Mouse (Mus musculus): ENCODE data around the gene Tmem39b. TPM values are rescaled to one million over a fixed set of nuclear protein-coding genes. Genes with fewer than 3 reads are reported as not detected.
A peak's percentile ranks its signal among the peaks of the same experiment; 100 is the strongest.
"Not testable (repeated sequence)": the region's sequence is repeated elsewhere in the genome, so short reads cannot be mapped to it uniquely, and the experiment has no call there.

Tmem39b gene
- polyA plus RNA-seq, 1 experiment = 273 TPM

DNA sequence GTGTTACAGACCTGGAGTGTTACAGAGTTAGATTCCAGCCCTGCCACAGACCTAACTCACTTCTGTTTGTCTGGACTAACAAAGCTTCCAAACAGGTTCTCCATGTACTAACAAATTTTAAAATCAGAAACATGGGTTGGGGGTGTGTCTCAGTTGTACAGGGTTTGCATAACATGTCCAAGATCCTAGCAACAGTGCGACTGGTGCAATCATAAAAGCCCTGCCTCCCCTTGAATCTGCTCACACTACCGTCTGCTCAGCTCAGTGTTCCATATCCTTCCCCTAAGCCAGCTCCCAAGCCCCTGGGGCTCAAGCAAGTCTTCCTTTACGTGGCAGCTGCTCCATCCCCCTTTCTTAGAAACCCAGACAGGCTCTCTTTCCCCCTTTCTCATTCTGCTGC is 10.1 kb upstream of the Tmem39b start:
- Histone ChIP-seq H3K4me1 (ENCODE audit: control insufficient read depth, insufficient read depth, low read length) (0 out of 2 replicates have a peak, but pooled peaks cover 2% of the 10 kb centered on the region), H3K27ac (ENCODE audit: control insufficient read depth, insufficient read depth, low read depth, low read length) (no peak overlapping the region), H3K36me3 (ENCODE audit: control insufficient read depth, insufficient read depth, low read length) (peaks cover 2% of the 10 kb centered on the region), H3K27me3 (ENCODE audit: control insufficient read depth, insufficient read depth, low read length) (no peaks in the 10 kb centered on the region), H3K4me3 (ENCODE audit: control insufficient read depth, low read depth, low read length) (no peak overlapping the region)
- TF ChIP-seq CTCF (IDR thresholded peaks at IDR 0.05; ENCODE audit: control insufficient read depth, insufficient read depth, insufficient replicate concordance, low read depth, low read length) (no peak), POLR2A (IDR thresholded peaks at IDR 0.05; ENCODE audit: control insufficient read depth, low read depth, low read length) (no peak)

DNA sequence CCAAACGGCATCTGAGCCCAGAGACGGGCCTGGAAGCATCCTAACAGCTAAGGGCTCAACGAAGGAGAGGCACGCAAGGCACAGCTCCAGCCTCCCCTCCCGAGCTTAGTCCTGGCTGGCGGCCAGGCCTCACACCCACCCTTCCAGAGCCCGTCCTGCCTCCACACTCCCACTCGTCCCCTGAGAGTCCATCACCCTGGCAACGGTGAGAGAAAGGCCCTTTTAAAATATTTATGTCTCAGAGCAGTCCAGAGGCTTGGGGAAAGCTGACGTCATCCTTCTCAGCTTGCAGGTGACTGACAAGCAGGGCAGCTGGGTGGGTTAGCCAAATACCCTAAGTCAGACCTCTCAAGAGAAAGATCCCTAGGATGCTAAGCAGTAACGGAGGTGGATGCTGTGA is 5.8 kb upstream of the Tmem39b start:
- Histone ChIP-seq H3K36me3 (ENCODE audit: control insufficient read depth, insufficient read depth, low read length) (no peaks in the 10 kb centered on the region; the same call in 1 of the 2 replicates), H3K4me1 (ENCODE audit: control insufficient read depth, insufficient read depth, low read length) (0 out of 2 replicates have a peak, but pooled peaks cover 2% of the 10 kb centered on the region), H3K27ac (ENCODE audit: control insufficient read depth, insufficient read depth, low read depth, low read length) (no peak overlapping the region), H3K4me3 (ENCODE audit: control insufficient read depth, low read depth, low read length) (no peak overlapping the region), H3K27me3 (ENCODE audit: control insufficient read depth, insufficient read depth, low read length) (no peaks in the 10 kb centered on the region)
- no peak for TF ChIP-seq CTCF (IDR thresholded peaks at IDR 0.05; ENCODE audit: control insufficient read depth, insufficient read depth, insufficient replicate concordance, low read depth, low read length)
- no peak for TF ChIP-seq POLR2A (IDR thresholded peaks at IDR 0.05; ENCODE audit: control insufficient read depth, low read depth, low read length)

DNA sequence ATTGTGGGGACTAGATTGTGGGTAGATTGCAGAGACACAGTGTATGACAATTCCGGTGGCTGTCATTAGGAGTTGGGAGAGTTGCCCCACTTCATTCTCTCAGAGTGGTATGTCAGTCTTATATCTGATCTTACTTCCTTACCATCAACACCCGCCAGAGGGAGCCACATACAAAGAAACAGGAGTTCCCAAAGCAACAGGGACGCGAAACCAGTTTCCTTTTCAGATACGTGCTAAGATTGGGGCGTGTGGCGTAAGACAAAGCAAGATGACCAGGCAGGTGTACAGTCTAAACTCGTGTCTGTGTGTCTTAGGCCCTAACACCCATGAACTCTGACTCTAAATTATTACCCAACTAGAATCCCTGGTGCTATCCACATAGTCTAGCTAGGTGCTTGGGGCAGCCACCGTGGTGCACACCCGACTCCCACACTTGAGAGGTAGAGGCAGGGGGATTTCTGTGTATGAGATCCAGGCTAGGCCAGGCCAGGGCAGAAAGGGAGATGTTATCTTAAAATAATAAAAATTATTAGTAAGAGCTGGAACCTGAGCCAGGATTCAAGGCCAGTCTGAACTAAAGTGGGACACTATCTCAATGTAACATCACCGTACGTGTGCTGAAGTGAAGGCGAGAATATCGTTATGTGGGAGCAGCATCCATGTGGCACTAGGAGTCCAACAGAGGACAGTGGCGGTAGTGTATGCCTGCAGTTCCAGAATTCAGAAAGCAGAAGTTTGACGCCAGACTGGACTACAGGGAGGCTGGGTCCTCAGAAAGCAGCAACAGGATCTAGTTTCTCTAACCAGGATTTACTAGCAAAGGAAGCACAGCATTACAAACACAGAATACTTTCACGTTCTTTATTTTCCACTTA is 5.1 kb upstream of the Tmem39b start:
- H3K4me1 ChIP-seq (ENCODE audit: control insufficient read depth, insufficient read depth, low read length) = peaks cover 2% of the 10 kb centered on the region; the same call in 1 of the 2 replicates
- no peaks in the 10 kb centered on the region; the same call in 1 of the 2 replicates for H3K36me3 ChIP-seq (ENCODE audit: control insufficient read depth, insufficient read depth, low read length)
- H3K27ac ChIP-seq (ENCODE audit: control insufficient read depth, insufficient read depth, low read depth, low read length) = no peak overlapping the region
- no peaks in the 10 kb centered on the region for H3K27me3 ChIP-seq (ENCODE audit: control insufficient read depth, insufficient read depth, low read length)
- no peak for TF ChIP-seq POLR2A (IDR thresholded peaks at IDR 0.05; ENCODE audit: control insufficient read depth, low read depth, low read length)
- H3K4me3 ChIP-seq (ENCODE audit: control insufficient read depth, low read depth, low read length) = no peak overlapping the region

DNA sequence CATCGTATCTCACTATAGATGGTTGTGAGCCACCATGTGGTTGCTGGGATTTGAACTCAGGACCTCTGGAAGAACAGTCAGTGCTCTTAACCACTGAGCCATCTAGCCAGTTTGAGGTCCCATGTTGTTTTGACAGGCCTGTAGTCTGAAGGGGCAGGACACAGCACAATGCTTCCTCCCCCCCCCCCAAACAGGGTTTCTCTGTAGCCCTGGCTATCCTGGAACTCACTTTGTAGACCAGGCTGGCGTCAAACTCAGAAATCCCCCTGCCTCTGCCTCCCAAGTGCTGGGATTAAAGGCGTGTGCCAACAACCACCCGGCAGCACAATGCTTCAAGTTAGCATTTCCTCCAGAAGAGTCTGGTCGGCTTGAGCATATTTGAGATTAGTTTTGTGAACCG is 4.0 kb upstream of the Tmem39b start:
- H3K4me3 ChIP-seq (ENCODE audit: control insufficient read depth, low read depth, low read length); H3K27me3 ChIP-seq (ENCODE audit: control insufficient read depth, insufficient read depth, low read length); H3K27ac ChIP-seq (ENCODE audit: control insufficient read depth, insufficient read depth, low read depth, low read length); H3K4me1 ChIP-seq (ENCODE audit: control insufficient read depth, insufficient read depth, low read length); H3K36me3 ChIP-seq (ENCODE audit: control insufficient read depth, insufficient read depth, low read length): not testable (repeated sequence)

DNA sequence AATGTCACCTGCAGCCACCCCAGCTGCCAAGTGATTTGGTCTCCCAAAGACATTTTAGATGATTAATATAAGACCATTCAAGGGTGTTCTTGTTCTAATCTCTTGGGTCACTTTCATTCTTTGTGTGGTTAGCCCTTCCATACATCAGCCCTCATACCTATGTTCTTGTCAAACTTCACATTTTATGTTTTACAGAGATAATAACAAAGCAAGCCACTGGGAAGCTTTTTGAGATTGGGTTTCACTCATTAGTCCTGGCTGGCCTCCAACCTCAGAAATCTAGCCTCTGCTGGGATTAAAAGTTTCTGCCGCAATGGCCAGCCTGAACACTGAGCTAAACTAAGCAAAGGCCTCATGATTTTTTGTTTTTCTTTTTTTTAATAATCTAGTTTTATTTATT is 3.6 kb upstream of the Tmem39b start:
- Histone ChIP-seq H3K4me3 (ENCODE audit: control insufficient read depth, low read depth, low read length) (no peak overlapping the region), H3K4me1 (ENCODE audit: control insufficient read depth, insufficient read depth, low read length) (peaks cover 4% of the 10 kb centered on the region), H3K36me3 (ENCODE audit: control insufficient read depth, insufficient read depth, low read length) (no peaks in the 10 kb centered on the region; the same call in 1 of the 2 replicates), H3K27me3 (ENCODE audit: control insufficient read depth, insufficient read depth, low read length) (no peaks in the 10 kb centered on the region), H3K27ac (ENCODE audit: control insufficient read depth, insufficient read depth, low read depth, low read length) (no peak overlapping the region)
- TF ChIP-seq CTCF (IDR thresholded peaks at IDR 0.05; ENCODE audit: control insufficient read depth, insufficient read depth, insufficient replicate concordance, low read depth, low read length) (no peak), POLR2A (IDR thresholded peaks at IDR 0.05; ENCODE audit: control insufficient read depth, low read depth, low read length) (no peak)

DNA sequence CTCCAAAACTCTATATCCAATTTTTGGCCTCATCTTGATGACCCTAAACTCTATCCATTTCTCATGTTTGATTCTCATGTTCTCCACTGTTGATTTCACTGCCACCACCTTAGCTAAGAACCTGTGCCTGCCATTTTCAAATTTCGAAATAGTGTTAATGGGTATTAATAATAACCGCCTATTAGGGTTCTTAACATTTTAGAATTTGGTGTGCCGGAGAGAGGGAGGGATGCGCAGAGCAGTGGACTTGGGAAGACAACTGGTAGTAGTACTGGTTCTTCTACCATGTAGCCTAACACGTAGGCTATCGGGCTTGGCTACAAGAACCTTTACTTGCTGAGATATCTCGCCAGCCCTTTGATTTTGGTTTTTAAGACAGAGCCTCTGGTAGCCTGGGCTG is 553 bp upstream of the Tmem39b start:
- Histone ChIP-seq H3K4me3 (ENCODE audit: control insufficient read depth, low read depth, low read length) (peak overlapping the region; percentile 93), H3K4me1 (ENCODE audit: control insufficient read depth, insufficient read depth, low read length) (peaks cover 4% of the 10 kb centered on the region), H3K27ac (ENCODE audit: control insufficient read depth, insufficient read depth, low read depth, low read length) (peak overlapping the region; percentile 90), H3K36me3 (ENCODE audit: control insufficient read depth, insufficient read depth, low read length) (peaks cover 4% of the 10 kb centered on the region), H3K27me3 (ENCODE audit: control insufficient read depth, insufficient read depth, low read length) (no peaks in the 10 kb centered on the region)
- no peak for TF ChIP-seq POLR2A (IDR thresholded peaks at IDR 0.05; ENCODE audit: control insufficient read depth, low read depth, low read length)
- TF ChIP-seq CTCF (IDR thresholded peaks at IDR 0.05; ENCODE audit: control insufficient read depth, insufficient read depth, insufficient replicate concordance, low read depth, low read length) = no peak

DNA sequence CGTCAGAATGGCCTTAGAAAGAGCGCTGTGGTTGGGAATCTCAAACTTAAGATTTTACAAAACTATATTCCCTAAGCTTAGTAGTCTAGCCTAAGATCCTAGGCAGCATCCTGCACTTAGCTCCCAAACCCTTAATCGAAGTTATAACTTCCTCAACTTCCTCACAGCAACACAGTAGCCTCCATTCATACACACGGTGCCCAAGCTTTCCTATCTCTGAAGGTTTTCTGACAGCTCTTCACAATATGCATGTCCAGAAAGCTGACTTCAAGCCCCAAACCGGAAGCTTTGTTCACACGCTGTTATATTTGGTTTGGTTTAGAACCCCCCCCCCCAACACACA is 852 bp downstream of the Tmem39b start:
- TF ChIP-seq POLR2A (IDR thresholded peaks at IDR 0.05; ENCODE audit: control insufficient read depth, low read depth, low read length) (no peak), CTCF (IDR thresholded peaks at IDR 0.05; ENCODE audit: control insufficient read depth, insufficient read depth, insufficient replicate concordance, low read depth, low read length) (no peak)
- Histone ChIP-seq H3K4me3 (ENCODE audit: control insufficient read depth, low read depth, low read length) (peak overlapping the region; percentile 93), H3K4me1 (ENCODE audit: control insufficient read depth, insufficient read depth, low read length) (peaks cover 4% of the 10 kb centered on the region), H3K27ac (ENCODE audit: control insufficient read depth, insufficient read depth, low read depth, low read length) (peak overlapping the region; percentile 34), H3K36me3 (ENCODE audit: control insufficient read depth, insufficient read depth, low read length) (peaks cover 6% of the 10 kb centered on the region), H3K27me3 (ENCODE audit: control insufficient read depth, insufficient read depth, low read length) (no peaks in the 10 kb centered on the region)
